Mouse (Mus musculus): Measurements from ENCODE around the gene Cpne4.

DNA sequence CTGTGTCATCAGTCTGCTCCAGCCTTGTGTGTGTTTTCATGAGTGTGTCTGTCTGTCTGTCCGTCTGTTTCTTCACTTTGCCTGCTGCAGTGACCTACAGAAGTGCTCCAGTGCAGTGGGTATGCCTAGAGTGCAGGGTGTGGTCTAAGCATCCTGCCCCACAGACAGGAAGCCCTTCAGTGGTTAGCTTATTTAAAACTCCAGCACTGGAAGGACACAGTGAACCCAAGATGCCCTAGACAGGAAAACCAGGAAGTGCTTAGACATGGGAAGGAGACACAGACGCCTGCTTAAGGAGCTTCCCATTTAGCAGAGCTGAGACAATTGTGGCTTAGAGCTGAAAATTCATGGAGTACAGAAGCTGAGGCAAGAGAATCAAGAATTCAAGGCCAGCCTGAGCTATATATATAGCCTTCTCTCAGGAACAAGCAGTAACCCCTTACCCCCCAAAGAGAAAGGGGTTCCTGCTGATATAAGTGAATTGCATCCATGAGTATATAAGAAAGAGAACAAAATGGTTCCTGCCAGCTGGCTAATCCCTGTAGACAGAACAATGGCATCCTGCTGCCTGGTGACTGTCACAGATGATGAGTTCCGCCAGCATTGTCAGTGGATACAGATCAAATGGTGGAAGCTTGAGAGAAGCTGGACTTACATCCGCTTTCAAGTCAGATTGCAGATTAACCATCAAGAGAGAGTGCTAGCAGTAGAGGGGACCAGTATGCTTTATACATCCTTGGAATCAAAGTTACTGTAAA is 526.1 kb downstream of the Cpne4 start:
- TF ChIP-seq GABPA (IDR thresholded peaks at IDR 0.05; ENCODE audit: insufficient replicate concordance, low read depth, low read length) (no peak), CHD1 (IDR thresholded peaks at IDR 0.05; ENCODE audit: low read depth, low read length) (no peak)
